Mouse (Mus musculus): ENCODE results near the gene Rab35.
A peak's percentile ranks its signal among the peaks of the same experiment; 100 is the strongest.

Rab35 gene

DNA sequence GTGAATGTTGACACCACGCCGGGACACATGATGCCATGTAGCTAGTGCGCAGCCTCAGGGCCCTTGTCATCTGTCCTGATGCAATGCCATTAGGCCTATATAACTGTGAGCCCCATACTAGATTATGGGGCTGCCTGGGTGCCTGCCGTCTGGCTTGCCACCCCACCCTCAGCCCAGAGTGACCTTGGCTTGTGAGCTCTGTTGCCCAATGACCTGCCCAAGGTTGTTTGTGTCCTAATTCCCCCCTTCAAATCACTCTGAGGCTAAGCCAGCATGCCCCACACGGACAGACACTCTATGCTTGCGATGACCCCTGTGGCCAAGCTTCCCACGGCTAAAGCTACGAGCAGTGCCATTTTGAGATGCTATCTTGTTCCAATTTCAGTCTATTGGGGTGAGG lies 18.0 kb downstream of the Rab35 start:
- DNase-seq (ENCODE audit: low read depth, low spot score): no peak

GRCm38 (mm10) chr5:115650885-115651284 lies 19.2 kb downstream of the Rab35 start:
- no peak for DNase-seq (ENCODE audit: low read depth, low spot score)

GRCm38 (mm10) chr5:115651821-115652220 lies 20.1 kb downstream of the Rab35 start:
- DNase-seq (ENCODE audit: low read depth, low spot score): no peak

- peak; percentile 86 for DNase-seq (ENCODE audit: low read depth, low spot score)
Measured at GRCm38 (mm10) chr5:115652681-115653575, 21.2 kb downstream of the Rab35 start.

- DNase-seq (ENCODE audit: low read depth, low spot score): no peak
Measured at GRCm38 (mm10) chr5:115653776-115654175, 22.1 kb downstream of the Rab35 start.

DNA sequence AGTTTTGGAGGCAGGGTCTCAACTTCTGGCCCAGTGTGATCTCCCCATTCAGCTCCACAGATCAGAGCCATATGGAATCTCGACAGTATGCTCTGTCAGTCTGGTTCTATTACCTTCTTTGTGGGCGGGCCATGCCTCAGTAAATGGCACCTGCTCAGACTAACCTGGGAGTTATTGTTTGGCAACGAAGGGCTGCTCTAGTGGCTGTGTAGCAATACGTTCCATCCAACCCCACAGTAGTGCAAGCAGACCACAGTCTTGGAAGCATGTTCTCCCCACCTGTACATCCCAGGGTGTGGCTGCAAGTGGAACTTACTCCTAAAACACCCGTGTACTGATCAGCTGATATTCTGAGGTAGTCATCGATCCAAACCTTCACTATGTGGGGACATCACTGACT lies 25.0 kb downstream of the Rab35 start:
- DNase-seq (ENCODE audit: low read depth, low spot score): no peak

- DNase-seq (ENCODE audit: low read depth, low spot score): no peak
Measured at GRCm38 (mm10) chr5:115657234-115657633, 25.5 kb downstream of the Rab35 start.

GRCm38 (mm10) chr5:115658352-115658751 lies 26.6 kb downstream of the Rab35 start:
- no peak for DNase-seq (ENCODE audit: low read depth, low spot score)

GRCm38 (mm10) chr5:115662658-115663057 lies 30.9 kb downstream of the Rab35 start:
- no peak for DNase-seq (ENCODE audit: low read depth, low spot score)

DNA sequence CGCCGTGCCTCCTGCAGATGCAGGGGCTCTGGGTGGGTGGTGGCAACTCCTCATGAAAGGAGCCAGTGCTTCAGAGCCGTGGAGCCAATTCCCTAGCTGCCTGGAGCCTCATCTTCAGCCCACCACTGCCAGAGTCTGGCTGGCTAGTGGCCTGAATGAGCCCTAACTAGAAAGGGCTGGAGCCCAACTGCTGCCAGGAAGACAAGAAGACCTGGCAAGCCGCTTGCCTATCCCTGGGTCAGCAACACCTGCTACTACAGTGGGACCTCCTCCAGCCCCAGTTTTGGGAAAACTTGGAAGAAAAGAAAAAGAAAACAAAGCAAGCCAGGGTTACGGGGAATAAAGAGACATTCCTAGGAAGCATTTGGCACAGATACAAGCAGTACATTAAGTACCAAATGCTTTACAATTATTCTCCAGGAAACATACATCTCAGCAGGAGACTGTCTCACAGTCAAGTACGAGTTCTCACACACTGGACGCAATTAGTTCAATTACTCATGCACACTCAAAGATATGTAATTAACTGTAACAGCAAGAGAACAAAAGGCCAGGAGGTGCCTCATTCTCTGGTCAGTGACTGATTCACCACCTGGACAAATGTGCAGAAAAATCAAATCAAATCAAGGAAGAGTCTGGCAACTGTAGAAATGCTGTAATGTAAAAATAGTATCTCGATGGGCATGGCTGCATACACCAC lies 34.8 kb downstream of the Rab35 start:
- no peak for DNase-seq (ENCODE audit: low read depth, low spot score)

GRCm38 (mm10) chr5:115667210-115667609 lies 35.5 kb downstream of the Rab35 start:
- DNase-seq (ENCODE audit: low read depth, low spot score): no peak

- no peak for DNase-seq (ENCODE audit: low read depth, low spot score)
Measured at GRCm38 (mm10) chr5:115667894-115668293, 36.2 kb downstream of the Rab35 start.

DNA sequence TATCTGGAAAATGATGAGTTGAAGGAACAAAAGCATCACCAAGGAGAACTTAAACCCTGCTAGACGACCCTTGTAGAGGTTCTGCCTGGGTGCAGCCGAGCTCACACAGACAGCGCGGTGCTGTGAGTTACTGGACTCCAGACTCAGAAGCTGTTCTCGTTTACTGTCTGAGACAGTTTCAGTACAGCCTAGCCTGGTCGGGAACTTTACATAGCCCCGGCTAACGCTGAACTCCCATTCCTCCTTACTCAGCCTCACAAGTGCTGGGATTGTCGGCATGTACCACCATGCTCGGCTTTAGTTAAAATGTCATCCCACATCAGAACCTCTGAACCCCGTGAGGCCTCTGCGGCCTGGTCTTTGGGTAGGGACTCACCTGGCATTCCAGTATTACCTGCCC lies 37.3 kb downstream of the Rab35 start:
- no peak for DNase-seq (ENCODE audit: low read depth, low spot score)

DNA sequence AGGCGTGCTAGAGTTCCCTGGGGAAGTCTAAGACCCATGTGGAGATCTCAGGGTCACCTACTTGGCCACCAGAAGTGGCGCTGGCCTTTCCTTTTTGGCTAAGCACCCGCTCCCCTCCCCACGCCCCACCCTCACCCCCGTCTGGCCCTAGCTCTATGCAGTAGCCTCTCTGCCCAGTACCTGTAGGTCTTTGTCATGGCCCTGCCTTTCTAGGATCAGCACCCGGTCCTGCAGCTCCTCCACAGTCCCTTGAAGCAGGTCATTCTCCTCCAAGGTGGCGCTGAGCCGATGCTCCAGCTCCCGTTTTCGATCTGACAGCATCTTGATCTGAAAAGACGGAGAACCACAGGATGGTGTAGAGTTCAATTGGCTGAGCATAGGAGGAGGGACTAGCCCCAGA lies 38.3 kb downstream of the Rab35 start:
- DNase-seq (ENCODE audit: low read depth, low spot score): no peak

DNA sequence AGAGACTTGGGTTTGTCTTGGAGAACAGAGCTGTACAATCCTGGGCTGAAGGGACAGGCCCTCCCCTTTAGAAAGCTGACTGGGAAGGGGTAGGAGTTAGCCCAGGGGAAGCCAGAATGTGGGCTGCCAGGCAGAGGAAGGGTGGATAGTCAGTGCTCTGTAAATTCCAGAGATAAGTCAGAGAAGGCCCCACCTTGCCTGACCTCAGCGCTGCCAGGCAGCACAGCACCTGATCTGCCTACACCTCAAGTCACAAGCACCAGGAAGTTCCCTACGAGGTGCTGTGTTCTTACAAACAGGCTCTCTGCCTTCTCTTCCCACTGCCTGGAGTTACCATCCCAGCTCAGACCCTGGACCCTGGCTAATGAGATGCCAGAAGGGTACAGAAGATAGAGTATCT lies 38.7 kb downstream of the Rab35 start:
- DNase-seq (ENCODE audit: low read depth, low spot score): no peak

GRCm38 (mm10) chr5:115671846-115672245 lies 40.1 kb downstream of the Rab35 start:
- DNase-seq (ENCODE audit: low read depth, low spot score): no peak

DNA sequence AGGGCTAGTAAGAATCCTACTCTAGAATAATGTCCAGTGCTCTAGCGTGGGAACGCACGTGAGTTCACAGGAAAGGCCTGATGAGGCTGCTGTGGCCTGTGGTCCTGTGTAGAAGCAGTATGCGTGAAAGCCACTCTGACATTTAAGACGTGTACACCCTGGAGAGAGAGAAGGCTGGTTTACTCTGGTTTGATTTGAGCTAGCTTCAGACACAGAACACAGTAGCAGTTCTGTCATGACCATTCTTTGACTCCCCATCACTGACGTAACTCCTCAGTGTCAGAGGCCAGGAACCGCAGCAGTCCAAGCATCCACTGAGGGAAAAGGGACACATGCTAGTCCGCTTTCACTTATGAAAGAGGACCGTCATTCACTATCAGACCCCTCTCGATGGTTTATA lies 53.4 kb downstream of the Rab35 start:
- DNase-seq (ENCODE audit: low read depth, low spot score): no peak

DNA sequence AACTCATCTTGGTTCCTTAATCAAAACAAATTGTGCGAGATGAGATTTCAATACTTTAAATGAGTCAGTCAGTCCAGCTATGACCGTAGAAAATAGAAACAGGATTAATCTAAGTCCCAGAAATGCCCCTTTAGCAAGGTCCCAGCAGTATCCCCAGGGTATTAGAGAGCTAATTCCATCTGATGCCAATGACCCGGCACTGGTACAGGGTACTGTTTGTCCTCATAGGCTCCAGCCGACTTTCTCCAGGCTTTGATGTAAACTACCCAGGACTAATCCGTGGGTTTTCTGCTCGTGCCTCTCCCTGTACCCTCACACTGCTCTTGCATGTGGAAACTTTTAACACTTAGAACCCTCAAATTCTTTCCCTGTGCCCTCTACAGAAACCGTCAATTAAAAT lies 55.0 kb downstream of the Rab35 start:
- peak; percentile 81 for DNase-seq (ENCODE audit: low read depth, low spot score)

DNA sequence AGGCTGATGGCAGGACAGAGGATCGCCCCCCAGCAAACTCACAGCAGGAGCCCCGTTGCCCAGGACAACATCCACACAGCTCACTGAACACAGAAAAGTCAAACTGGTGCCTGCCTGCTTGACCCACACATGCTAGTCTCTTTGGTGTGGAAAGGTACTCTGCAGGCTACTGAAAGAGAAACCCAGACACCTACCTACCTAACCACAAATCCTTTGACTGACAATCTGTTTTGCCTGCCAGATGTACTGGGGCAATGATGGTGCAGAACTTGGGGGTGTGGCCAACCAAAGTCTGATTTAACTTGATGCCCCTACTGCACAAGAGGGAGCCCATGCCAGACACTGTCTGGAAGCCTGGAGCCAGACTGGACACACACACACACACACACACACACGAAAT lies 61.6 kb downstream of the Rab35 start:
- DNase-seq (ENCODE audit: low read depth, low spot score): no peak

DNA sequence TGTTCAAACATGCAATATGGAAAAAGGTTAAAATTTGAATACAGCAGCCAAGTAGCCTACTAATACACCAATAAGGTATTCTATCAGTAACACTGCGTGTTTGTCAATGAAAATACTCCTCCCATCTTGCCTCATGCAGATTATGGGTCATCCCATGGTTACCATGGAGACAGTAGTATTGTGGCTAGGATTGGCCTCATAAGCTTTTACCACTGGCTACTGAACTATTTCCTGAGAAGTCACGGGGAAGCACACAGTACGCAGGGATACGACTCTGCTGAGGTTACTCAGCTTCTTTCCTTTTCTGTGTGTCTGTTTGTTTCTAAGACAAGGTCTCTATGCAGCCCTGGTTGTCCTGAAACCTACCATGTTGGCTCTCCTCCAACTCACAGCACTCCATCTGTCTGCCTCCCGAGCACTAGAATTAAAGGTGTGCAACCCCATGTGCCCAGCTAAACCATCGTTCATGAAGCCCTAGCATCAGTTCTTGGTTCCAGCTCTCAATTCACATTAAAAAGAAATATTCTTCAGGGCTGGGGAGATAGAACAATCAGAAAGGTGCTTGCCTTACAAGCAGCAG lies 63.6 kb downstream of the Rab35 start:
- peak; percentile 46 for DNase-seq (ENCODE audit: low read depth, low spot score)

- DNase-seq (ENCODE audit: low read depth, low spot score): no peak
Measured at GRCm38 (mm10) chr5:115696811-115697210, 65.1 kb downstream of the Rab35 start.

All from retina, adult 2 months (tissue).